Mouse (Mus musculus) layer of hippocampus, adult 9-10 months (tissue): Measurements from ENCODE around the gene Gm21969.
A peak's percentile ranks its signal among the peaks of the same experiment; 100 is the strongest.

ENCODE experiments used
- DNase-seq: peaks from one replicate; pipeline ENCODE4 v3.0.0; 2022; ENCODE audit warnings: low spot score

Gene Gm21969

DNA sequence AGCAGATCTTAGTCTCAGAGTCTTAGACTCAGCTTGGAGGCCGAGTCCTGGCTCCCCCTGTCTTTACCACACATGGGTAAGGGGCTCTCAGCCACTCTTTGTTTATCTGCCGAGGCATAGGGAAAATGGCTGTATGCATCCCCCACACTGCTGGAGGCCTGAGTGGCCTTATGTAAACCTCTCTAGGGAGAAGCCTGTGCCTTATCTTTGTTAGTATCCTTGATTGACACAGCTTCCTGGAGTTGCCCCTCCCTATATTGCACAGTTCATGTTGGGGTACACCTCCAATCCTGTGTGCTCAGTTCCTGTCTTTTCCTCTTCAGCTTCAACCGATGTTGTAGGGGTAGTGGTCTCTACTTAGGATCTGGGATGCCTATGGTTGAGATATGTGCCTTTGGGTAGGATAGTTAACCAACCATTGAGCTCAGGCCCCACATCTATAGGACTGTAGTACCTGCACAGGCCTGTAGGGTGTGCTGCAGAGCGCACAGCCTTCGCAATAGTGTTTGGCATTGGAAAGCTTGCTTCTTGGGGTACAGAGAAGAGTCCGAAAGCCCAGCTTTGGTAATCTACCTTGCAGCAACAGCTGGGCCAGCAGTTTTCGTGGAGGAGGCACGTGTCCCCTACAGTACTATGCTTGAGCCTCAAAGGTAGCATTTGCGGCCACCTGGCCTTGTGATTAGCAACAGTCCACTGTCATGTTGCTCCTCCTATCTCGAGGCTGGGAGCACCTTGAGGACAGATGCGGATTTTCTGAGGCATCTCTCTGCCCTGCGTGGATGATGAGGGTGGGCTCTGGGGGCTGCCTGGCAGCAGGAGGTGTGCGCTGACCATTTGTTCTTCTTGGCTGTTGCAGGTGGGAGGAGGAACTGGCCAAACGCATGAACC is at the start of gene Gm21969:
TSS of gene Gm21969 (plus strand) at position 830 of the 888 bp plus-strand sequence.
- DNase-seq = peak; percentile 42

DNA sequence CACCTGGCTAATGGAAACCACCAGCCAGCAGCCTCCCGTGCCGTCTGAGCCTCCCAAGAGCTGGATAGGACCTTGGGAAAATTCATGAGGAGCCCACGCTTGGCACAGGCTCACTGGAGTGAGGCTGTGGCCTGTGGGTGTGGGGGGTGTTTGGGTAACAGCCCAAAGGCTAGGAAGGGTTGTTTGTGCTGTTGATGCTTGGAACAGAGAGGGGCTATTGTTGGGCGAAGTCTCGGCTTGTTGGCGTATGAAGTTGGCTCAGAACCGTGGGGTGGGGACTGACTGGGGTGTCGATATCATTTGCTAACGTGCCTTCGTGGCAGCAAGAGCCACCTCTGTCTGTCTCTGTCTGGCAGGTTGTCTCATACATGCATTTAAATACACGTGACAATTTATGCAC is 47.8 kb upstream of the Gm21969 start:
- no peak for DNase-seq

DNA sequence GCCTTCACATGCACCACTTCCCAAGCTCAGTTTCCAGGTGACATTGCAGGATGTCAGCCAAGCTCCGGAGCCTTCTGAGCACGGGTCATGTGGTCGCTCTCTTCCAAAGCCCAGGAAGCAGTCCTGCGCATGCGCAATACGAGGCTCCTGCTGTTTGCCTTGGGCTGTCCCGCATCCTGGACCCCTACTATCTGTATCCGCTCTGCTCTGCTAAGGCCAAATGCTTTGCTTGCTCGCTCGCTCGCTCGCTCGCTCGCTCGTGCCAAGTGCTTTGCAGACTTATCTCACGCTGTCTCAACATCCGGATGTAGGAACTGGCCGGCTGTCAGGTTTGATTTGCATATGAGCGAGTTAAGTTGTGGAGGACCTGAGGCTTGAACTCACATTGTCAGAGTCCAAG is 47.0 kb upstream of the Gm21969 start:
- no peak for DNase-seq

DNA sequence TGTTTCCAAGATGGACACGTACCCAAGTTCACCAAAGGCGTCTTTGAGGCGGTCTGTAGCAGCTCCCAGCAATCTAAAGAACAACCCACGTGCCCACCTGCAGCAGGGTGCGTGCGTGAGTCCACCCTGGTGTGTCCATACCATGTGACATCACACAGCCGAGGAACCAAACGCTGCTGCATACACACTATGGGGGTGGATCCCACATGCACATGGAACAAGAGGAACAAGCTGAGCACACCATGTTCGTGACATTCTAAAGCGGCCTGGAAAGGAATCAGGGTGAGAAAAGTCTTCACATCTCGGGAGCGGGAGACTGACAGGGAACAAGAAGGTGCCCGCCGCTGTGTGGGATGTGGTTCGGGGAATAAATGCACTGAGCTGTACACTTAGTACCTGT is 34.6 kb upstream of the Gm21969 start:
- DNase-seq = no peak

DNA sequence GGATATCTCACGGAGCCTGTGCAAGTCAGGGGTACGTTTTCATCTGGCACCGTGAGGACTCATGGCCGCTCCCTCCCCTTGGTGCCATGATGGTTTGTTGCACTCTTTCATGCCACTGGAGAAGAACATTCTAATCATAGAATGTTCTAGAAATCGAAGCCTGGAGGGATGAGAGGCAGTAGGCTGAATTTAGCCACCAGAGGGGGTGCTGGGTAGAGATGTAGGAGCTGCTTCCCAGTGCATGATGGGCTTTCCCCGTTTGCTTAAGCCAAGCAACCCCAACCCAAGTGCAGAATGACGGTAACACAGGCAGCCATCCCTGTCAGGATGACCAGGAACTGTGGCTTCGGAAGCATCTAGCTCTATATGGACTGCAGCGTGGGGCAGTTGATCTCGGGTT is 32.2 kb upstream of the Gm21969 start:
- no peak for DNase-seq

DNA sequence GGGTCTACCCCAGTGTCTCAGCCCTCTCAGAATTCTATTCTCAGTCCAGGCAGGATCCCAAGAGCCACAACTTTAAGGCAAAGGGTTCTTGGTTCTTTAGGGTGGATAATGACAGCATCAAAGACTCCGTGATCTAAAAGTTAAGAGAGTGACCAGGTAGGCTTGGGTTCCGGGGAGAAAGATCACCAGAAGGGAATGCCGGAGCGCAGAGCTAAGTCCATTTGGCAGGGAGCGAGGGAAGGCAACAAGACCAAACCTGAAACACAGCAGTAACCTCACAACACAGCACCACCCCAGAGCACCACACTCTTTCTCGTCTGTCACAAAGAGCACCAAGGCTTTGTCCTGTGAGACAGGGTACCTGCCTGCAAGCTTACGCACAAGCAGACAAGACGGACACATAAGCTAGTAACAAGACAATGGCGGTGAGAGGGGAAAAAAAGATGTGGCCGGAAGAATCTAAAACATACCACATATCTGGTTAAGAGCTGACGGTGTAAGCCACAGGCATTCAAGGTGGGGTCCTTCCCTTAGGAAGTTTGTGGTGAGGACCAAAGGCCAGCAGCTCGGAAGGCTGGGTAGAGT is 30.0 kb upstream of the Gm21969 start:
- no peak for DNase-seq

DNA sequence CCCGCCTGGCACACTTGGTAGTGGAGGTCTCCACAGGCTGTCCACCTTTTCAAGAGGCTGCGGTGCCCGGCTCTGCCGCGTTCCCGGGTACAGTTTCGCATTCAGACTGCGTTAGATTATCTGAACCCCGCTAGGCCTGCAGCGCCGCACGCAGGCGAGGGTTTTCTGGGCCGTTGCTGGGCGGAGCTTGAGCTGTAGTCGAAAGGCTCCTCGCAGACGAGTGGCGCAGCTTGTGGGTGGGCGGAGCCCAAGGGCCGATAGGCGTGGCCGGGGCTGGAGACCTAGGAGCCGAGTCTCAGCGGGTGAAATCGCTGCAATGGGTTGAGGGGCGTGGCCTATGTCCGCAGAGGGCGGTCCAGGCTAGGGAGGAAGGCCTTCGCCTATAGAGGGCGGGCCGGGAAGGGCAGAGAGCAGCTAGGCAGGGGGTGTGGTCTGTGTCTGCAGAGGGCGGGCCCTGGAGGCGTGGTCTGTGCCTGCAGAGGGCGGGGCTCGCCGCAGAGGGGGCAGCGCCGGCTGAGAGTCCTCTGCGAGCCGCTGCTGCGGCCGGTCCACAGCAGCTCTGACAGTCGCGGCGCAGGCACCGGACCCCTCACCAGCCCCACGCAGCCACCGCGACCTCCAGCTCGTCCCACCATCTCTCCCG is 28.7 kb upstream of the Gm21969 start:
- DNase-seq = peak; percentile 94

DNA sequence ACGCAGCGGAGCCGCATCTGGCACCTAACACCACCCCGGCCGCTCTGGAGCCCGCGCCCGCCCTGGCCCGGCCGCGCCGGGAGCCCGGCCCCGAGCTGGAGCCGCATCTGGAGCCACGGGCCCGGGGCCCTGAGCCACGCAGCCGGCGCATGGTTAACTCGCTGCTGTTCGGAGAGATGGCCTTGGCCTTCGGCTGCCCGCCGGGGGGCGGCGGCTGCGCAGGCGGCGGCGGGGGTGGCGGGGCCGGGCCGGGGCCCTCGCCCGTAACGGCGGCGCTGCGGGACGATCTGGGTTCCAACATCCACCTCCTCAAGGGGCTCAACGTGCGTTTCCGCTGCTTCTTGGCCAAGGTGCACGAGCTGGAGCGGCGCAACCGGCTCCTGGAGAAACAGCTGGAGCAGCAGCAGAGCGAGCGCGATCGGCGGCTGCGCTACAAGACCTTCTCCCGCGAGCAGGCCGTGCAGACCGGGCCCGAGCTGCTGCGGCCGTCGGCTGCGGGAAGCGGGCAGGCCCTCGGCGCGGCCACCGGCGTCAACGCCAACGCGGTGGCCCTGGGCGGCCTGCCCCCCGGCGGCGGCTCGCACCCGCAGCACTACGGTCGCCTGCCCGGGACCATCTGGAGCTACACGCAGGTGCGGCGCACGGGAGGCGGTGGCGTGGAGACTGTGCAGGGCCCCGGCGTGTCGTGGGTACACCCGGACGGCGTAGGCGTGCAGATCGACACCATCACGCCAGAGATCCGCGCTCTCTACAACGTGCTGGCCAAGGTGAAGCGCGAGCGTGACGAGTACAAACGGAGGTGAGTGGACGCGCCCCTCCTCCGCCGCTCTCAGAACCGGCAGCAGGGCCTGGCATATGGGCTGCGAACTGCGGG is 27.9 kb upstream of the Gm21969 start:
- DNase-seq = no peak

DNA sequence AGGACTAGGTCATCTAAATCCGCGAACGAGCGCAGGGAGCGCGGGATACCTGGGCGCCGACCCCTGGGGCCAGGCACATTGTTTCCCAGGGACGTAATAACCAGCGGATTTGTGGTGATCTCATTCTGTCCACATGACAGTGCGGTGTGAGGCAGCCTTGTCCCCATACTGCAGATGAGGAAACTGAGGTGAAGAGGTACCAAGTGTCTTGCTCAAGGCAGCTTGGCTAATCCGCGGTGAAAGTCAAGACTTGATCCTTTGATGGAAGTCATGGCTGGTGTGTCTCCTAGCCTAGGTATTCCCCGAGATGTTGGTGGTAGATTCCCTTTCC is 27.3 kb upstream of the Gm21969 start:
- DNase-seq = no peak

DNA sequence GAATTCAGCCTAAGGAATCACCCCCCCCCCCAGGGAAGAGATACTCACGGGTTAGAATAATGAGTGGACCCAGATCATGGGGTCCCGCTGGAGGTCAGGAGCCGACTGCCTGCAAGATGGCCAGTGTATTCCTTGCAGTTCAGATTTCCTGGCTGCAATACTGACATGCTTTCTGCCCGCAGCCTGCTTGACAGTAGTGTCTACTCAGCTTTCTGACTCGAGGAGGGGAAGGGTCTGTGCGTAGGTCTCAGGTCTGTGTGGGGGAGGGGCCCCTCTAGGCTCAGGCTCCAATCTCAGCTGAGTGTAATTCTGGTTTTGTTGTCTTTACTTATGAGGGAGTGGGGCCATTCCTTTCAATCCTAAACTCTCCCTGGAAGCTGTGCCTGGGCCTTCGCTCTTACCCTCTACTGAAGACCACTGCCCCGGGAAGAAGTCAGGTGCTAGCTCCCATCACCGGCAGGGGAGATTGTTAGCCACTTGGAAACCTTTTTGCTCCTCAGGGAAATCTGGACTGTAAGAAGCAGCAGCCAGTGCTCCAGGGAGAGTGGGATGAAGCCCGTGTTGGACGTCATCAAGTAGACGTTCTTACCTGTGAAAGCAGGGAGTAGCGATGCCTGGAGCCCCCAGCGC is 26.6 kb upstream of the Gm21969 start:
- DNase-seq = no peak

DNA sequence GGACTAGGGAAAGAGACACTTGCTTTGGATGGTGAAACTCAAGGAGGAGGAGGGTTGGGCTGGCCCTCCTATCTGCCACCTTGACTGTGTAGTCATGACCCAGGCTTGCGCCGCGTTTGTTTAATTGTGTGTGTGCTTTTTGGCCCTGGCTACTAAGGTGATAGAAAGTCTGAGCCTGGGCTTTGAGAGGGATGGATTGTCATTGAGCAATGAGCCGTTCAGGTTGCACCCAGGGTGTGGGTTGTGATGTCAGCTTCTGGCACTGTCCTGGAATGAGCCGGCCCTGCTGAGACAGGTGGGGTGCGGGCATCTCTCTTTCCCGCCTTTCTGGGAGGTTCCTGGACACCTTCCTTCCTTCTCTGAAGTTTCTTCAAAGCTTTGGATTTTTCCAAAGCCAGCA is 26.0 kb upstream of the Gm21969 start:
- DNase-seq = no peak

DNA sequence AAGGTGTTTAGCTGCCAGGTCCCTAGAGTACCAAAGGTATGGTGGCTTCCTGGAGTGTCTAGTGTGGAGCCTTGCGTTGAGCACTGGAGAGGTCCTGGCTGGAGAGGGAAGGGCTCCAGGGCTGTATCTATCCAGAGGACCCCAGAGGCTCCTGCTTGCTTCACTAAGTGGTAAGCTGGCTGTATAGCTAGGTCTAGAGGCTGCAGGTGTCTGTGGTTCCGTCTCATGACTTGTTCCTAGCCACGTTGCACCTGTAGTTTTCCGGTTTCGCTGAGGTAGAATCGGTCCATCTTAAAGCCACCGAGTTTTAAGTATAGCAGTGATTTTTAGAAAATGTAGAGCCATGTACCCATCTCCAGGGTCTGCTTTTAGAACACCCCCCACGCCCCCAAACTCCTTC is 24.6 kb upstream of the Gm21969 start:
- DNase-seq = no peak

DNA sequence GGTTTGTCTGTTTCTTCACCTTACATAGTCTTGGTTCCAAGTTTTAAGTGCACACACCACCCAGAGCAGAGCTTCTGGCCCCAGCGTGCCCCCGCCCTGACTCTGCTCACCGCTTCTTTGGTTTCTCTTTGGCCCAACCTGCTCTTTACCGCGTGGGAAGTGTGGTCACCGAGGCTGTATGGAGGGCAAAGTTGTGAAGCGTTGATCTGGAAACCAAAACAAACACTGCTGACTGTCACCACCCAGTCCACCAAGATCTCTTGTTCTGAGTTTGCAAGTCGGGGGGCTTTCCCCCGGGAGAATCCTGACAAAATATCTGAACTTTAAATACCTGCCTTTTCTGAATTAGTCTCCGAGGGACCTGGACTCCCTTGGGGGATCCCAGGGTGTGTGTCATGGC is 24.0 kb upstream of the Gm21969 start:
- DNase-seq = no peak

DNA sequence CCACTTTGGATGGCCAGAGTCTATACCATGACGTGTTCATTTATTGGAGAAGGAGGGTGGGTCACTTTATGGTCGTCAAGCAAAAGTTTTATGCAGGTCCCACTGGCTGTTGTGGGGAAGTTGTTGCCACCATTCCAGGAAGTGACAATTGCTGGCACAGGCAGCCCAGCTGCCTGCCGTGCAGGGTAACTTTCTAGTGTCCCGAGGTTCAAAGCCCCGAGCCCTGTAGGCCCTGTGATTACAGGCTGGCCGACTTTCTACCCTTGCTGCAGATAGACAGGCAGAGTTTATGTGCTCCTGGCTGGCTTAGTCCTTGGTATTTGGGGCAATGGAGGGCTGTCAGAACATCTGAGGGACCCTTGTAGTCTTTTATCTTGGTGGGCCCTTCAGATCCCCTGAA is 23.5 kb upstream of the Gm21969 start:
- DNase-seq = no peak

DNA sequence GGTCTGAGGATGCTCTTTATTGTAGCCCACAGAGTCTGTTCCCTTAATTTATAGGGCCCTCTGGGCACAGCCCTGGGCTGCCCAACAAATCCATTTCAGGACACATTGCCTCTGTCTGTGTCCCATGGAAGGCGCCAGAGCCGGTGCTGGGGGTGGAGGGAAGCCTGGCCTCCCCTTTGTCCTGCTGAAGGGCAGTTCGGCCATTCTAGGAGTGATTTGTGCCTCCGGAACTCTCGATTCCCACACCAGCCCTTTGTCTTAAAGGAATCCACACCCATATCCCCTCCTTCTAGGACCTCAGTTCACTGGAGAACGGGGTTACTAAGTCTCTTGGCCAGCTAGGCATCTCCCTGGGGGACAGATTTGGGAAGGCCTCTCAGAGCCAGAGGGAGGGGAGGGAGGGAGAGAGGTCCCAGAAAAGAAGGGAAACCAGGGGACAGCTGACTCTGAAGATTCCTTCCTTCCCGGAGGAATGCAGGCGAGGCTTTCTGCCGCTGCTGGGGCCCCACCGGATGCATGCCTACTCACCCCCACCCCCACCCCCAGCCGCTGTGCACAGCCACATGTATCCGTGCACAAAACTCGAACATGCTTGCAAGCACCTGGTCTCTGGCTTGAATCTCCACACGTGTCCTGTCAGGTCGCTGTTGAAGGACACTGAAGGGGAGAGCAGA is 22.2 kb upstream of the Gm21969 start:
- DNase-seq = no peak

DNA sequence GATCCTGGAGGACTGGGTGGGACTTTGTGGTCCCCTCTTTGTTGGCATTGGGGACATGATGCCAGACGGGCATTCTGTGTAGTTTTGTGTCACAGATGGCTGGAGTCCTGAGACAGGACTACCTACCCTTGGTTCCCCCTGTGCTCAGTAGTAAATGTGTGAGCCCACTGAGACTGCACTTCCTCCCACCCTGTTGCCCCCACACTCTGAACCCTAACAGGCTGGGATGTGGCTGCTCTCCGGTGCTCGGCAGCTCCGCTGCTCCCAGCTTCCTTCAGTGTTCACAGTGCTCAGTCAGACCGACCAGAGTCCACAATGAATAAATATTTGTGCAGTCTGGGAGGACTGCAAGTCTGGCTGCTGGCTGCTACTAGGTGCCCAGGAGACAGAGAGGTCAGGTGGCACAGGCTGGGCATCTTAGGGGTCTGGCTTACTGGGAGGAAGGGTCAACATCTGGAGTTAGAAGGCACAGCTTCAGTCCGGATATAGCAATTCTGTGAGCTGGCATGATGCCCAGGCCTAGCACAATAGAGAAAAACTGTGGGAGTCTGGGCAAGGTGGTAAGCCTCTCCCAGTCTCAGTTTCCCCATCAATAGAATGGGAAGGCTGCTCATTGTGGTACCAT is 21.4 kb upstream of the Gm21969 start:
- no peak for DNase-seq

DNA sequence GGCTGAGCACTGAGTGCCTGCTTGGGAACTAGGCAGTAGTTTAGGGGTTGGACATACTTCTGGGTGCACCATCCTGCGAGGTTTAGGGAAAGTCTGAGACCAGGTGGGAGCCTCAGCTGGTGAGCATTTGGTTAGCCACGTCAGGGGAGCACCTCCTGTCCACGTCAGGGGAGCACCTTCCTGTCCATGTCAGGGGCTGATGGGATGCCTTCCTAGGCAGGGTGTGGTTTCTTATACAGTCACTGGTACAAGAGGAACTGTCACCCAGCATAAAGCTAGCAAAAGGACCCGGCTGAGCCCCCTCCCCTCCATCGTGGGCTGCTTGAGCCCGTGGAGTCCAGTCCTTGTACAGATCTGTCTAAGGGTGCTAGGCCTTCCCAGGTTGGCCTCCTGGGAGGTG is 20.6 kb upstream of the Gm21969 start:
- DNase-seq = no peak

DNA sequence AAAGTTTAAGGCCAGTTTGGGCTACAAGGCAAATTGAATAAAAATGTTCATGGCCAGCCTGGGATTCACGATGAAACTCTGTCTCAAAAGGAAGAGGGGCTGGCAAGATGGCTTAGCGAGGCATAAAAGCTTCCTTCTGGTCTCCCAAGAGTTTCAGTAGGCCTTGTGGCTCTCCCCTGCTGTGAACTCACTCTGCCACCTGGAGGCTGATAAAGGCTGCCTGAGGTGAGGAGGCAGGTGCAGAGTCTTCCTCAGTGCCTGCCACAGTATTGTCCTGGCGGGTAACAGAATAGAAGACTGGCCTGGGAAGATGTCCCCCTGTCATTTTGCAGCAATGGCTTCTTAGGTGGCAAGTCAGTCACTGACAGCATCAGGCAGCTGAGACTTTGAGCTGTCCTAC is 20.1 kb upstream of the Gm21969 start:
- no peak for DNase-seq

DNA sequence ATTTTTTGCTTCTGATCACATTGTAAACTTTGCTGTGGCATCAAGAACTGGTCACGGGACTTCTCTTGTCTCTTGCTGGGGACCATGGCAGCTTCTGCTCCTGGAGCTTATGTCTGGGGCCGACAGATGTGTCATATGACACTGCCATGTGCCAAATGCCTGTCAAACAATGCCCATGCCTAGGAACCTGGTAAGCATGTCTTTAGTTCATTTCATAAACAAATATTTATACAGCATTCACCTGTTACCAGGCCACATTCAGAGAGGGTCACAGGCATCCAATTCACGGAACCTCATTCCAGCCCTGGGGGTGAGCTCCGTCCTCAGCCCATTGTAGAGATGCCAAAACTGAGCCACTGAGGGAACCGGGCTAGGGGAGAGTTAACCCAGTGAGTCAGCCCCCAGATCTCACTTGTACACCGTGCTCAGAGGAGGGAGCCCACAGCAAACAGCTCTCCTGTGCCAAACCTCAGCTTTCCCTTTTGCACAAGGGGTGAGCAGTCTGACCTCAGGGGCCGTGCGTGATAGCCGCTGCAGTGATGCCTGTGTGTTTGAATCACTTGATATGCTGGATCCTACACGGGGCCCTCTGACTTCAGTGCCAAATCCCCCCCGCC is 19.2 kb upstream of the Gm21969 start:
- no peak for DNase-seq

DNA sequence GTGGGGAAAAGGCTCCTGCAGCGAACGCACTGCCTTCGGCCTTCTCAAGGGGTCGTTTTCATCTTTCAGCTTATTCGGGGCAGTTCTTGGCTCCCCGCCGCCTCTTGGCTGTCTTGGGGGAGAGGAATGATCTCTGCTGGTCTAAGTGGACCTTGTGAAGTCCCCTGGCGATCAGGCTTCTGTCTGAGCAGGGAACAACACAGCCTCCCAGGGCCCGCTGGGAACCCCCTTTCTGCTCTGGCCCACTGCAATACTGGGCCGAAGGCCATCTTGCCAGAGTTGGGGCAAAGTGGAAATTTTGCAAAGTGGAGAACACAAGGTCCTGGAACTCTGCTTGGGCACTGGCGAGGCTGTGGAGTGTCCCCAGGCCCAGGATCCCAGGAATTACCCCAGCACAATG is 18.3 kb upstream of the Gm21969 start:
- DNase-seq = no peak

DNA sequence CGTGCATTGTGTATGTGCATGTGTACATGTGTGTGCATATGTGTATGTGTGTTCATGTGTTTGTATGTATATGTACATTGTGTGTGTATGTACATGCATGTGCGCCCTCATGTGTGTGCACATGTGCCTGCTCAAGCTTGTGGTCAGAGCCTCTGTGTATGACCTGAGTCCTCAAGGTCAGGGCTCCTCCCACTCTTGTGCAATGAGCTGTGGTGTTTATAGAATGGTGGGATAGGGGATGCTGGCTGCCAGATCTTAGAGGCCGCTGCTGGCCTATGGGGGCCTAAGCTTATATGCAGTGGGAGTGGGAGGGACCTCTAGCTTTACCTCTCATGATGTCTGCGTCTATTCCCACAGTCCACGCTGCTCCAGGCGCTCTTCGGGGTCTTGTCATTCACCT is 17.3 kb upstream of the Gm21969 start:
- no peak for DNase-seq
